Mouse (Mus musculus) heart, postnatal 4 days (tissue): ENCODE results near the gene Calcb. TPM values are rescaled to one million over a fixed set of nuclear protein-coding genes. Genes with fewer than 3 reads are reported as not detected.

Experiments used
- DNase-seq: peaks from one replicate; pipeline ENCODE4 v3.0.0; 2021
- total RNA-seq, 2 experiments: library from RNA; stranded (reverse); gene quantifications; 2 replicates each; pipeline ENCODE4 v1.2.3; 2021

Calcb gene
- total RNA-seq, 2 experiments from 2014 or later, result 1.3 to 1.8 TPM

DNA sequence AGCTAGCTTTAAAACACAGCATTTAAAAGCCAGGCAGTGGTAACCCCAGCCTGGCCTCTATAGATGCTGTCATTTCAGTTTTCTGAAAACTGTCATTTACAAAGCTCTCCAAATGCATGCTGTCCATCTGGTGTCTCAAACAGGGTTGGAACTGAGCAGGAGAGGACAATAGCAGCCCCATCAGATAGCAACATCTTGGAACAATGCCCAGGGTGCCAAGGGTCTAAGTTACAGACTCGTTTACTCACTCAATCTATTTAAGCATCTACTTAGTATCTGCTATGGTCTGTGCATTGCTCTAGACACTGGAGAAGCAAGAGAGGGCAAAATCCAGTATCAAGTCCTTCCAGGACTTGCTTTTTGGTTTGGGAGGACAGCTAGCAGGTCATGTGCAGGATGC lies 35.8 kb downstream of the Calcb start:
- DNase-seq, result no peak

DNA sequence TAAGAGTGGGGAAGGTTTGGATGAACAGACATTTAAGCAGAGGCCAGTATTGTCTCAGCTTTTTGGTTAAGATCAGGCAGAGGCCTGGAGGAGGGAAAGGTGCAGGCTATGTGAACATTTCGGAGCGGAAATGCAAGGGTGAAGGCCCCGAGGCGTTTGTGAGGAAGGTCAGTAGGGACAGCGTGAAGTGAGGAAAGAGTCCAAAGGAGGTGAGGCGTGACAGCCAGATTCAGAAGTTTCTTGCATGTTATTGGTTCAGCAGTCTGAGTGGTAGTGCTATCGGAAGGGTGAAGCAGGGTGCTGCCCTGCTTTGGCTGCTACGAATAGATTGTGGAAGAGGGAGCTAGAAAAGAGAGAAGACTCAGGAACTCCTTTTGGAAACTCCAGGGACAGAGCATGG lies 36.2 kb downstream of the Calcb start:
- DNase-seq, result no peak

DNA sequence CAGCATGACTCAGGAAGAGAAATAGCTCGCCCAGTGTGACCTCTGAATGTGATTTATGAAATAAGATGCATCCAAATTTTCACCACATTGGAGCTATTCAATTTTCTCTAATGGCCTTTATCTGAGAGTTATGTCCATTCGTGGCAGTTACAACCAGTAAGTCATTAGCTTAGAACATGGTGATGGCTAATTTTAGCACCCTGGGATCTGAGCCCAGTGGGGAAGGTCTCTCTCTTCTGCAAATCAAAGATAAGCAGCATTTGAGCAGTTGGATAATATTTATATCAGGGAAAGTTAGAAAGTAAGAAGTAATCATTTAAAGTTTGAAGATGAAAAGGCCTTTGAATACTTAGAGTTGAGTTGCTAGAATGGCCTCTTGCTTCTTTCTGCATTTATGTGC lies 44.2 kb downstream of the Calcb start:
- no peak for DNase-seq

DNA sequence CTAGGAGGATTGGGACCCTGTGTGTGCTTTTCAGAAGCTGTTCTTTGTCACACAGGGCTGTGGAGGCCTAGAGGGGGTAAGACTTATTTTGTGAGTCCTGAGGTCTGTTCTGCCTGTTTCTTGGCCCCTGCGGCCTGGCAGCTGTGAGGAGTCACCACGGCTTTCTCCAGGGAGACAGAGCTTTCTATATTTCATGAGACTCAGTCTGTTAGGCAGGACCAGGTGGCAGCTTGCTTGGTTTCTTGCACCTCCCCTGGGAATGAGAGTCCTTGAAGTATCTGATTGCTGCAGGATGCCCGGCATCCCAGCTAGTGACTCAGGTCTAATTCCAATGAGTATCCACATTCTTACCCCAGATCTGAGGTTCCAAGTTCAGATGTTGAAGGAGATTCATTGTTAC lies 46.8 kb downstream of the Calcb start:
- DNase-seq, result no peak

DNA sequence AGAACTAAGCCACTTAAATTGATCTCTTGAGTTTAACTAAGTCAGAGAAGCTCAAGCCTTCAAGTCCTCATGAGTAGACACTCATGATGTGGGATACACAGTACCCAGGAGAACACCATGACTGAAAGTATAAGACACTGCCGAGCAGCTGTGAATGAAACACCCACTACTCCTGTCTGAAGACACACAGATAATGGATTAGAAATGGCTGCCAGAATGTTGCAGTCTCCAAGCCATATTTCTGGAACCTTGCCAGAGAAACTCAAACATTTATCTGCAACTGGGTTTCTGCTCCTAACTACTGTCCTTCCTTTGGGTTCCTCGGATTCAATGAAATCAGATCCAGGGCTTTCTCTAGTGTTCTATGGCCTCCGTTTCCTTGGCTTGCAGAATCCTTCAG lies 48.1 kb downstream of the Calcb start:
- DNase-seq, result no peak

DNA sequence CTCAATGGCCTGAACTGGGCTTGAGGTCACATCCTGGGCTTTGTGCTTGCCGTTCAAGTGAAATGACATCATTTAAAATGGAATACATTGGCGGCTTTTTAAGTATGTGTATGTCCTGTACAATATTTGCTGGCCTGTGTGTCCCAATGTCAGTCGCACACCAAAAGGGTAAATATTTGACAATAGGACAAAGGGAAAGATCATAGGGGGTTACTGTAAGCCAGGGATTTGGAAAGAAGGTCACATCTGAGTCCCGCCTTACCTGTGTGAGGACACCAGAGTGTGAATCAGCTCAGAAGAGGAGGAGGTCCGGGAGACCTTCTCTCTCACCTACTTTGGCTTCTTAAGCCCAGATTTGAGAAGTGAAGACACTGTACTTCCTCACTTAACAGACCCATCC lies 50.1 kb downstream of the Calcb start:
- DNase-seq, result no peak

DNA sequence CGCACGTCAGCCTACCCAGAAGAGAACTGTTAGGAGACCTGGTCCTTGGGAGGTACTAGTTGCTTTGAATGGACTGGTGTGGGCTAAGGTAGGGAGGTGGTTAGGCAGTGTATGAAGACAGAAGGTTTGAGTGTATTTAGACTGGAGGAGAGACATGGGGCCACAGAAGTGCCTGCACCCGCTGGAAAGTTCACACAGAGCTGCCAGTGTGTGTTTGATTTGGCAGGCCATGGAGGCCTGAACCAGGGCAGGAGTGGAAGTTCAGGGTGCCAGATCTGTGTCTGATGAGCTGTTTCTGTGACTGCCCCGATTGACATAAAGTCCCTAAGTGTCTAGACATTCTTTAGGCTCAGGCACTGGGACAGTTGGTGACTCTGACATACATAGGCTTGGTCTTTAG lies 50.6 kb downstream of the Calcb start:
- DNase-seq, result no peak

DNA sequence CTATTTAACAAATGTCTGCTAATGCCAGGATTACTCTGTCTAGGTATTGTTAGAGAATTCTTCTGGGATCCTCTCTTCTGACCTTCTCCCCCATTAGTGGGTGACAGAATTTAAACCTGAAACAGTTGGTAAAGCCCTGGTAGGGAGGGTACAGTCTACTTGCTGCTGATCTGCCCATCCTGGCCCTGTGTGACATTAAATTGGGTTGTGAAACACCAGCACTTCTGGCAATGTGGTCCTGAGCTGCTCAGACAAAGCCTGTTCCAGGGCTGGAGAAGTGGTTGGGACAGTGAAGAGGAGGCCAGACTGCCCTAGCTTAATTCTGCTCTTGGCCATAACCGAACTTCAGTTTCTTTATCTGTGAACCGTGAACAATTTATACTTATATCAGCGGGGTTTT lies 52.1 kb downstream of the Calcb start:
- DNase-seq, result no peak

DNA sequence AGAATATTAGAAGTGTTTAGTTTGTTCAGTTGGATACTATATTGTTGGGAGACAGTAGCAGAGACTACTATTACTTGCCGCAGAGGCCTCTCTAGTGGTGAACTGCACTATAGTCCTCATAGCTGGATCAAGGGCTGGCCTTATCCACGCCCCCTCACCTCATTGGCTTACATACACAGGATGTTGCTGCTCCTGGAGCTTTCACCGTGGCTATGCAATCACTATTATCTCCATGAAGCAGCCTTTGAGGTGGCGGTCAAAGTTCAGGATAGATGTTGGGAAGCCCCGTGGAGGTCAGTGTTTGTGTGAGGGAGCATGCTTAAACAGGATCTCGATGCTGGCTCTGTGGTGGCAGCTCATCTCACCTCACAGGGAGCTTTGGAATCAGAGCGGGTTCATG lies 53.4 kb downstream of the Calcb start:
- no peak for DNase-seq

Other genes with a start within 250 kb of the Calcb start
- 1 to 10 TPM; 1.0 to 1.9 TPM for gene Cyp2r1, start 155.7 kb upstream of the Calcb start, total RNA-seq
- gene Calca, start 82.3 kb upstream of the Calcb start, total RNA-seq, result under 1 TPM; 0.54 to 0.60 TPM
- gene Insc, start 25.1 kb downstream of the Calcb start, total RNA-seq, result 1 to 10 TPM; 1.9 to 2.7 TPM